Mouse (Mus musculus): Measurements from ENCODE around the gene Ugt1a1. TPM values are rescaled to one million over a fixed set of nuclear protein-coding genes. Genes with fewer than 3 reads are reported as not detected.
"Not testable (repeated sequence)": the region's sequence is repeated elsewhere in the genome, so short reads cannot be mapped to it uniquely, and the experiment has no call there.

Gene Ugt1a1
- polyA plus RNA-seq, 1 experiment from 2014 or later, result not detected

DNA sequence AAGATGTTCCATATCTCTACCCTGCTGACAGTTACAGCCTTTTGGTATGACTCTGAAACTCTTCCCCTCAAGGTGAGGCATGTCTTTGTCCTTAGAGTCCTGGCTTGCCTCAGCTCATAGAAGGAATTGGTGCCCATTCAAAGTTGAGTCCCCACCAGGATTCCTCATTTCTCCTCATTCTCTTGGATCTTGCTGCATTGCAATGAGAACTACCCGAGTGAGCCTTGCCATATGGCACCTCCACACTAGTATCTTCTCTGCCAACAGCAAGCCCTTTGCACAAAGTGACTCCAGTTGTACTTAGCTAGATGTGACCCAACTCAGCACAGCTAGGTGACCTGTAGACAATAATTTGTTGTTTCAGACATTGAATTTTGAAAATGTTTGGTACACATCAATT lies 11.8 kb downstream of the Ugt1a1 start:
- 55% methylated on average over 1 of the region's 1 CpGs for WGBS
- DNase-seq (ENCODE audit: low spot score) (no peak), ATAC-seq (no peak)

DNA sequence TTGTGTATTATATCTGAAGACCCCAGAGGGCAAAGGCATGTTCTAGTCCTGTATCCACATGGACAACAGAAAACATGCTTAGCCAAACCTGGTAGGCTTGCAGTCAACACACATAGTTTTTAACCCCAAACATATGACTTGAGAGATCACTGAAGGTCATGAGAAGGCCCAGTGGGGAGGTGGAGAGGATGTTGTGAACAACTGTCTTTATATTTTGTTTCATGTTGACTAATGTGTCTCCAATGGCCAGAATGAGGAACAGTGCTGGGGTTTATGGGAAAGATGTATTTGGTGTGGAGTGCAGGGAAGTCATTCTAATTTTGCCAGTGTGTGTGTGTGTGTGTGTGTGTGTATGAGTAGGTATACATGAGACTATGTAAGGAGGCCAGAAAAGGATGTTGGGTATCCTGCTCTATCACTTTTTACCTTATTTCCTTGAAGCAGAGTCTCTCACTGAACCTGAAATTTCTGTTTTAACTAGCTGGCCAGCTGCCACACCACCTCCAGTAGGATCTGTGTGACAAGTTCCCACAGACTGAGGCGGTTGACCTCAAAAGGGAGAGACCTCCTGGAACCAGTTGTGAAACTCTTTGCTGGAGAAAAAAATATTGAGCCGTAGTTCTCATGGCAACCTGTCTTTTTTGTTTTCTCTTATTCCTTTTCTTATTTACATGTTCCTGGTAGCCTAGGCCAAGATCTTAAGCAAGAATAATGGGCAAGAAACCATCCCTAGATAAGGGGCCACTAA lies 12.4 kb downstream of the Ugt1a1 start:
- 68% methylated on average over 2 of the region's 2 CpGs for WGBS

More for the DNA sequence above, 11.8 kb downstream of the Ugt1a1 start:
- Histone ChIP-seq H3K27me3 (replicated peaks; ENCODE audit: control insufficient read depth, insufficient read depth, low read length) (no peaks in the 10 kb centered on the region), H3K4me2 (ENCODE audit: low read length) (no peak overlapping the region), H3K9me3 (replicated peaks; ENCODE audit: control insufficient read depth, low read length) (peaks cover 38% of the 10 kb centered on the region), H3K36me3 (ENCODE audit: control insufficient read depth, insufficient read depth, low read length) (no peaks in the 10 kb centered on the region), H3K9ac (ENCODE audit: low read length) (no peak overlapping the region), H3K4me1 (ENCODE audit: control insufficient read depth, insufficient read depth, low read length) (no peaks in the 10 kb centered on the region), H3K27ac (ENCODE audit: low read depth, low read length) (no peak overlapping the region), H3K4me3 (ENCODE audit: low read depth, low read length) (no peak overlapping the region)

DNA sequence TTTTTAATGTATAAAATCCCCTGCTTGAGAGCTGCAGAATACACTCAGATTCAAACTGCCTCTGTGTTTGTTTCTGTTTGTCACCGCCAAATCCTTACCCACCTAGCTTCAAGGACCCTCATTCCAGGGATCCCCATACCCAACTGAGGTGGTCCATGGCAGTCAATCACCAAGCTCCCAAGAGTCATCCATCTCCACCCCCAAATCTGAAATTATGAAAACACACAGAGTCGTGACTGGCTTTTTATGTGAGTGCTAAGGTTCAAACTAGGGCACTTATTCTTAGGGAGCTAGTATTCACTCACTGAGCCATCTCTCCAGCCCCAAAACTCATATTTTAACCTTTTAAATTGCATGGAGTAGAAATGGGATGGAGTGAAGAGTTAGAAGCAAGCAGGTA lies 13.5 kb downstream of the Ugt1a1 start:
- H3K4me1 ChIP-seq (ENCODE audit: control insufficient read depth, insufficient read depth, low read length); H3K4me3 ChIP-seq (ENCODE audit: low read depth, low read length); H3K36me3 ChIP-seq (ENCODE audit: control insufficient read depth, insufficient read depth, low read length); H3K27ac ChIP-seq (ENCODE audit: low read depth, low read length); DNase-seq (ENCODE audit: low spot score); H3K4me2 ChIP-seq (ENCODE audit: low read length); H3K27me3 ChIP-seq (replicated peaks; ENCODE audit: control insufficient read depth, insufficient read depth, low read length); H3K9ac ChIP-seq (ENCODE audit: low read length); ATAC-seq: not testable (repeated sequence)
- 44% methylated on average over 2 of the region's 2 CpGs for WGBS
- H3K9me3 ChIP-seq (replicated peaks; ENCODE audit: control insufficient read depth, low read length), result peaks cover 55% of the 10 kb centered on the region

More for the DNA sequence above, 12.4 kb downstream of the Ugt1a1 start:
- Histone ChIP-seq H3K27me3 (replicated peaks; ENCODE audit: control insufficient read depth, insufficient read depth, low read length) (no peaks in the 10 kb centered on the region), H3K4me3 (ENCODE audit: low read depth, low read length) (no peak overlapping the region), H3K4me2 (ENCODE audit: low read length) (no peak overlapping the region), H3K27ac (ENCODE audit: low read depth, low read length) (no peak overlapping the region), H3K4me1 (ENCODE audit: control insufficient read depth, insufficient read depth, low read length) (no peaks in the 10 kb centered on the region), H3K9me3 (replicated peaks; ENCODE audit: control insufficient read depth, low read length) (peaks cover 44% of the 10 kb centered on the region), H3K36me3 (ENCODE audit: control insufficient read depth, insufficient read depth, low read length) (no peaks in the 10 kb centered on the region), H3K9ac (ENCODE audit: low read length) (no peak overlapping the region)
- DNase-seq (ENCODE audit: low spot score) (no peak), ATAC-seq (no peak)

DNA sequence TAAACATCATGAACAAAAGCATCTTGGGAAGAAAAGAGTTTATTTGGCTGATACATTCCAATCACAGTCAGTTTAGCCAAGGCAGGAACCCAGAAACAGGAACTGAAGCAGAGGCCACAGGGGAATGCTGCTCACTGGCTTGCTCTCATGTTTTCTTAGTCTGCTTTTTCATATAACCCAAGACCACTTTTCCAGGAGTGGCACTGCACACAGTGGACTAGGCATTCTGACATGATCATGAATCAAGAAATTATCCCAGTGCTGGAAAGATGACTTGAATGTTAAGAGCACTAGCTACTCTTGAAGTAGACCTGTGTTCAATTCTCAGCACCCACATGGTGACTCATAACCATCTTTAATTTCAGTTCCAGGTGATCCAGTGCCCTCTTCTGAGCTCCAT lies 14.0 kb downstream of the Ugt1a1 start:
- no peaks in the 10 kb centered on the region for H3K4me1 ChIP-seq (ENCODE audit: control insufficient read depth, insufficient read depth, low read length)
- no peaks in the 10 kb centered on the region for H3K27me3 ChIP-seq (replicated peaks; ENCODE audit: control insufficient read depth, insufficient read depth, low read length)
- H3K9me3 ChIP-seq (replicated peaks; ENCODE audit: control insufficient read depth, low read length), result peaks cover 59% of the 10 kb centered on the region
- no peak overlapping the region for H3K4me2 ChIP-seq (ENCODE audit: low read length)
- H3K9ac ChIP-seq (ENCODE audit: low read length), result no peak overlapping the region
- no peaks in the 10 kb centered on the region for H3K36me3 ChIP-seq (ENCODE audit: control insufficient read depth, insufficient read depth, low read length)
- no peak overlapping the region for H3K4me3 ChIP-seq (ENCODE audit: low read depth, low read length)
- H3K27ac ChIP-seq (ENCODE audit: low read depth, low read length), result no peak overlapping the region
- ATAC-seq (no peak), DNase-seq (ENCODE audit: low spot score) (no peak)

DNA sequence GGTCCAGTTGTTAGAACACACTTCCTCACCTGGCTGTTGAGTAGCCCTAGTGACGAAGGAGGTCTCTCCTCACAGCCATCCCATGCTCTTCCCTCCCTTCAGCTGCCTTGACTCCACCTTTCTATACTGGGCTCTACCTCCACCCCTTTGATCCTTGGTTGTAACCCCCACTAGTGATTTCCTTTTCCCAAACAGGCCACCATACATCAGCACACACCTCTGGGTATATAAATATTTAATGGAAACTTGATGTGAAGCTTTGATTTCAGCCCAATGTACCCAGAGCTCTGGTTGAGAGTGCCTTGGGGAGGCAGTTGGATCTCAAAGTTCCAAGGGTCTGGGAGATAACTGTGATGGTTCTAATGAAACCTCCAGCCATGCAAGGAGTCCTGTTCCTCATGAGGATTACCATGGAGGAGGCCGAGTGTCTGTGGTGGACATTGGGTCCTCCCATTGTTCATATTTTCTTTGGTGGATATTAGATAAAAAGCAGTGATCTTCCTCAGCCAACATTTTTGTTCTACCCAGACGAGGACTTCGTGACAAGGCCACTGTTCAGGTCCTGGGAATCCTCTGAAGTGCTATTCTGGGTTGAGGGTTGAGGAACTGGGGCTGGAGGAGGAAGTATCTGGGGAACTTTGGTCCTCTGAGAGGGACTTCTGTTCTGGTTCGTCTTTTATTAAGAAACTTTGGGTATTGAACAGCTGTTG lies 15.1 kb downstream of the Ugt1a1 start, which contains the start of gene Mroh2a:
Gene Mroh2a (plus strand): TSS at position 317 of the 710 bp plus-strand sequence.
- H3K27me3 ChIP-seq (replicated peaks; ENCODE audit: control insufficient read depth, insufficient read depth, low read length), result no peaks in the 10 kb centered on the region
- no peak within 1 kb of the TSS for H3K27ac ChIP-seq (ENCODE audit: low read depth, low read length)
- H3K9me3 ChIP-seq (replicated peaks; ENCODE audit: control insufficient read depth, low read length), result peaks cover 70% of the 10 kb centered on the region
- H3K36me3 ChIP-seq (ENCODE audit: control insufficient read depth, insufficient read depth, low read length), result no peaks in the 10 kb centered on the region
- ATAC-seq, result no peak
- H3K4me3 ChIP-seq (ENCODE audit: low read depth, low read length), result no peak within 1 kb of the TSS
- 53% methylated on average over 5 of the region's 5 CpGs for WGBS
- H3K4me1 ChIP-seq (ENCODE audit: control insufficient read depth, insufficient read depth, low read length), result no peaks in the 10 kb centered on the region
- no peak for DNase-seq (ENCODE audit: low spot score)
- H3K4me2 ChIP-seq (ENCODE audit: low read length), result no peak within 1 kb of the TSS
- no peak within 1 kb of the TSS for H3K9ac ChIP-seq (ENCODE audit: low read length)

DNA sequence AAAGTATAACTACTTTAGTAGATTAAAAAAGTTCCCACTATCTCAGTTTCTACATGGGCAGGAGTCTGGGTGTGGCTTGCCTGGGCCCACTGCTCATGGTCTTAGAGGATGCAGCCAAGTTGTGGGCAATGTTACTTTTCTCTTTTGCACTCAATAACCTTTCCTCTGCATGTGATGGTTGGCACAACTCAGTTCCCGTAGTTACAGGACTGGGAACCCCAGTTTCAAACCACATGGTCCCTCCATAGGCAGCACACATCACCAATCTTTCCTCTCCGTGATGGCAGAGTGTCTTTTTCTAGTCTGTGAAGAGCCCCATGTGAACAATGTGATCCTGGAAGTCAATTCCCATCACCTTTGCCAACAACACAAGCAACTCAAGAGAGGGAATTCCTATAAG lies 15.7 kb downstream of the Ugt1a1 start:
- H3K9ac ChIP-seq (ENCODE audit: low read length), result no peak overlapping the region
- WGBS, result 59% methylated on average over 2 of the region's 2 CpGs
- ATAC-seq, result no peak
- no peak overlapping the region for H3K4me3 ChIP-seq (ENCODE audit: low read depth, low read length)
- DNase-seq (ENCODE audit: low spot score), result no peak
- H3K27me3 ChIP-seq (replicated peaks; ENCODE audit: control insufficient read depth, insufficient read depth, low read length), result no peaks in the 10 kb centered on the region
- no peak overlapping the region for H3K4me2 ChIP-seq (ENCODE audit: low read length)
- no peaks in the 10 kb centered on the region for H3K4me1 ChIP-seq (ENCODE audit: control insufficient read depth, insufficient read depth, low read length)
- no peaks in the 10 kb centered on the region for H3K36me3 ChIP-seq (ENCODE audit: control insufficient read depth, insufficient read depth, low read length)
- H3K27ac ChIP-seq (ENCODE audit: low read depth, low read length), result no peak overlapping the region
- H3K9me3 ChIP-seq (replicated peaks; ENCODE audit: control insufficient read depth, low read length), result peaks cover 72% of the 10 kb centered on the region

DNA sequence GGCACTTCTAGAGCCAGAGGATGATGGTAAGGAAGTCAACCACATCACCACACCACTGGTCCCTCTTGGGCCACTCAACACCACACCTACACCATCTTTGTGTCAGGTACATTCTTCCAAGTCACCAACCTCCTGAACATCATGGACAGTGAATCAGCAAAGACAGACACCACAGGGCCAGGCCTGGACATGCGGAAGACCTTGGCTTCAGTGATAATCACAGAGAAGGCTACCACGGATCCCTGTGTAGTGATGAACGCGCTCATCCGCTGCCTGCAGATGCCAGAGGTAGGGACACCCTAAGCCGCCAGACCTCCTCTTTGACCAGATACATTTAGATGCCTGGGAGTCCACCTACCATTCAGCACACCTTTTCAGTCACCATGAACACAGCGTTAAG lies 16.4 kb downstream of the Ugt1a1 start:
- no peaks in the 10 kb centered on the region for H3K27me3 ChIP-seq (replicated peaks; ENCODE audit: control insufficient read depth, insufficient read depth, low read length)
- no peak overlapping the region for H3K4me3 ChIP-seq (ENCODE audit: low read depth, low read length)
- peaks cover 79% of the 10 kb centered on the region for H3K9me3 ChIP-seq (replicated peaks; ENCODE audit: control insufficient read depth, low read length)
- no peaks in the 10 kb centered on the region for H3K4me1 ChIP-seq (ENCODE audit: control insufficient read depth, insufficient read depth, low read length)
- ATAC-seq, result no peak
- no peak overlapping the region for H3K4me2 ChIP-seq (ENCODE audit: low read length)
- DNase-seq (ENCODE audit: low spot score), result no peak
- H3K36me3 ChIP-seq (ENCODE audit: control insufficient read depth, insufficient read depth, low read length), result no peaks in the 10 kb centered on the region
- no peak overlapping the region for H3K9ac ChIP-seq (ENCODE audit: low read length)
- no peak overlapping the region for H3K27ac ChIP-seq (ENCODE audit: low read depth, low read length)
- WGBS, result 69% methylated on average over 7 of the region's 7 CpGs

DNA sequence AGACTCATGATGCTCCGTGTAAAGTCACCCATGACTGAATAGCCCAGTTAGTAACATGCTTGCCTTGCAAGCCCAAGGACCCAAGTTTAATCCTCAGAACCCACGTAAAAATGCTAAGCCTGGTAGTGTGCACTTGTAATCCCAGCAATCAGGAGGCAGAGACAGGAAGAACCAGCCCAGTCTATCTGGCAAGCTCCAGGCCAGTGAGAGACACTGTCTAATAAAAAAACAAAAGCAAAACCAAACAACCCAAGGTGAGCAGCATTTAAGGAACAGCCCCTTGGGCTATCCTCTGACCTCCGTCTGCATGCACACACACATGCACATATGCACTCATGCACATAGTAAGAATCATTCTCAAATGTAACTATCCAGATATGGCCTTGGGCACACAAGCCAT lies 17.8 kb downstream of the Ugt1a1 start:
- Histone ChIP-seq H3K4me3 (ENCODE audit: low read depth, low read length) (no peak overlapping the region), H3K4me1 (ENCODE audit: control insufficient read depth, insufficient read depth, low read length) (no peaks in the 10 kb centered on the region), H3K9ac (ENCODE audit: low read length) (no peak overlapping the region), H3K9me3 (replicated peaks; ENCODE audit: control insufficient read depth, low read length) (peaks cover 93% of the 10 kb centered on the region), H3K4me2 (ENCODE audit: low read length) (no peak overlapping the region), H3K36me3 (ENCODE audit: control insufficient read depth, insufficient read depth, low read length) (no peaks in the 10 kb centered on the region), H3K27me3 (replicated peaks; ENCODE audit: control insufficient read depth, insufficient read depth, low read length) (no peaks in the 10 kb centered on the region), H3K27ac (ENCODE audit: low read depth, low read length) (no peak overlapping the region)
- DNase-seq (ENCODE audit: low spot score) (no peak), ATAC-seq (no peak)
- WGBS, result 82% methylated on average over 3 of the region's 3 CpGs

DNA sequence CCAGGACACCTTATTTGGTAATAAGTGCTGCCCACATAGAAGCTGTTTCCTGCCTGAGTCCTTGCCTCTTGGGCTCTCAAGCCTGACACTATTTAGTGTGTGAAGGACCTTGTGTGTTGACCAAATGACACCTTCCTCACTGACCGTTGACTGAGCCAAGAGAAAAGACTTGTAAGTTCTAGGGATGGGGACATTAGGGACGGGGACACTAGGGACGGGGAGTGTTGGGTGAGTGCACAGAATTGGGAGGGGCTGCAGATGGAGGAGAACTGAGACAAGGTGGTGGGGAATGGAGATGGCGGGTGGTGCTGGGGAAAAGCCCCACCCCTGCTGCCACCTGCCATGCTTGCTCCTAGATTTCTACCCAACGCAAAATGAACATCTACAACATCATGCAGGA lies 18.2 kb downstream of the Ugt1a1 start:
- no peak overlapping the region for H3K4me2 ChIP-seq (ENCODE audit: low read length)
- no peaks in the 10 kb centered on the region for H3K36me3 ChIP-seq (ENCODE audit: control insufficient read depth, insufficient read depth, low read length)
- H3K4me3 ChIP-seq (ENCODE audit: low read depth, low read length), result no peak overlapping the region
- no peak overlapping the region for H3K27ac ChIP-seq (ENCODE audit: low read depth, low read length)
- WGBS, result 86% methylated on average over 5 of the region's 5 CpGs
- no peak overlapping the region for H3K9ac ChIP-seq (ENCODE audit: low read length)
- H3K27me3 ChIP-seq (replicated peaks; ENCODE audit: control insufficient read depth, insufficient read depth, low read length), result no peaks in the 10 kb centered on the region
- H3K9me3 ChIP-seq (replicated peaks; ENCODE audit: control insufficient read depth, low read length), result peaks cover 97% of the 10 kb centered on the region
- DNase-seq (ENCODE audit: low spot score) (no peak), ATAC-seq (no peak)
- no peaks in the 10 kb centered on the region for H3K4me1 ChIP-seq (ENCODE audit: control insufficient read depth, insufficient read depth, low read length)

All from forebrain, embryonic 14.5 days (tissue).